Mouse (Mus musculus) heart, postnatal 0 days (tissue): Measurements from ENCODE around the gene Zer1.

Experiments
- CTCF ChIP-seq: IDR thresholded peaks from 2 replicates; pipeline ENCODE4 v1.5.1; 2016; ENCODE audit warnings: antibody characterized with exemption, control low read depth, low read depth
- EP300 ChIP-seq: IDR thresholded peaks from 2 replicates; pipeline ENCODE4 v1.6.1; 2016; ENCODE audit warnings: antibody characterized with exemption, low read depth

- no peak for TF ChIP-seq CTCF
- TF ChIP-seq EP300 = no peak
These were observed 47.9 kb downstream of the Zer1 start for GRCm38 (mm10) chr2:30076439-30076838.
